Mouse (Mus musculus): Measurements from ENCODE around the gene Actc1. TPM values are rescaled to one million over a fixed set of nuclear protein-coding genes. Genes with fewer than 3 reads are reported as not detected.

The Actc1 gene
- polyA plus RNA-seq (2012; rRNA removed): 0.93 and 4.3 TPM in 2 replicates

GRCm38 (mm10) chr2:114052696-114053598, at the start of gene Actc1:
Gene Actc1 (minus strand): TSS chr2:114053548.
- no peaks in the 10 kb centered on the region for H3K4me1 ChIP-seq (ENCODE audit: control insufficient read depth, insufficient read depth, insufficient read length, low read length)
- TF ChIP-seq CTCF (IDR thresholded peaks at IDR 0.05; ENCODE audit: extremely low read depth, insufficient read length, insufficient replicate concordance, low read depth, low read length): no peak
- TF ChIP-seq POLR2A (IDR thresholded peaks at IDR 0.05; ENCODE audit: low read depth, low read length): no peak
- 26% methylated on average over 14 of the region's 14 CpGs for WGBS
- H3K4me3 ChIP-seq (ENCODE audit: low read depth, low read length): no peak within 1 kb of the TSS
- H3K27me3 ChIP-seq (ENCODE audit: control insufficient read depth, insufficient read depth, low read length): no peaks in the 10 kb centered on the region
- H3K27ac ChIP-seq (ENCODE audit: insufficient read depth, low read depth, low read length): no peak within 1 kb of the TSS
- H3K36me3 ChIP-seq (ENCODE audit: control insufficient read depth, insufficient read depth, low read length): no peaks in the 10 kb centered on the region

GRCm38 (mm10) chr2:114102471-114102870, 49.1 kb upstream of the Actc1 start:
- TF ChIP-seq POLR2A (IDR thresholded peaks at IDR 0.05; ENCODE audit: low read depth, low read length): no peak
- no peak for TF ChIP-seq CTCF (IDR thresholded peaks at IDR 0.05; ENCODE audit: extremely low read depth, insufficient read length, insufficient replicate concordance, low read depth, low read length)
- H3K27me3 ChIP-seq (ENCODE audit: control insufficient read depth, insufficient read depth, low read length): no peaks in the 10 kb centered on the region
- no peaks in the 10 kb centered on the region for H3K4me1 ChIP-seq (ENCODE audit: control insufficient read depth, insufficient read depth, insufficient read length, low read length)
- 80% methylated on average over 3 of the region's 3 CpGs for WGBS
- H3K4me3 ChIP-seq (ENCODE audit: low read depth, low read length): no peak overlapping the region
- peaks cover 54% of the 10 kb centered on the region for H3K36me3 ChIP-seq (ENCODE audit: control insufficient read depth, insufficient read depth, low read length)
- H3K27ac ChIP-seq (ENCODE audit: insufficient read depth, low read depth, low read length): no peak overlapping the region

- no peak for TF ChIP-seq CTCF (IDR thresholded peaks at IDR 0.05; ENCODE audit: extremely low read depth, insufficient read length, insufficient replicate concordance, low read depth, low read length)
- TF ChIP-seq POLR2A (IDR thresholded peaks at IDR 0.05; ENCODE audit: low read depth, low read length): no peak
- no peak overlapping the region for H3K27ac ChIP-seq (ENCODE audit: insufficient read depth, low read depth, low read length)
- H3K4me3 ChIP-seq (ENCODE audit: low read depth, low read length): no peak overlapping the region
- H3K27me3 ChIP-seq (ENCODE audit: control insufficient read depth, insufficient read depth, low read length): no peaks in the 10 kb centered on the region
- 93% methylated on average over 9 of the region's 9 CpGs for WGBS
- peaks cover 46% of the 10 kb centered on the region for H3K36me3 ChIP-seq (ENCODE audit: control insufficient read depth, insufficient read depth, low read length)
- H3K4me1 ChIP-seq (ENCODE audit: control insufficient read depth, insufficient read depth, insufficient read length, low read length): no peaks in the 10 kb centered on the region
These were observed 47.5 kb upstream of the Actc1 start for GRCm38 (mm10) chr2:114100834-114101233.

GRCm38 (mm10) chr2:114099816-114100215, 46.5 kb upstream of the Actc1 start:
- 81% methylated on average over 3 of the region's 3 CpGs for WGBS
- H3K4me3 ChIP-seq (ENCODE audit: low read depth, low read length): no peak overlapping the region
- H3K27ac ChIP-seq (ENCODE audit: insufficient read depth, low read depth, low read length): no peak overlapping the region
- H3K27me3 ChIP-seq (ENCODE audit: control insufficient read depth, insufficient read depth, low read length): no peaks in the 10 kb centered on the region
- no peaks in the 10 kb centered on the region for H3K4me1 ChIP-seq (ENCODE audit: control insufficient read depth, insufficient read depth, insufficient read length, low read length)
- no peak for TF ChIP-seq POLR2A (IDR thresholded peaks at IDR 0.05; ENCODE audit: low read depth, low read length)
- TF ChIP-seq CTCF (IDR thresholded peaks at IDR 0.05; ENCODE audit: extremely low read depth, insufficient read length, insufficient replicate concordance, low read depth, low read length): no peak
- H3K36me3 ChIP-seq (ENCODE audit: control insufficient read depth, insufficient read depth, low read length): peaks cover 39% of the 10 kb centered on the region

GRCm38 (mm10) chr2:114099109-114099508, 45.8 kb upstream of the Actc1 start:
- no peaks in the 10 kb centered on the region for H3K4me1 ChIP-seq (ENCODE audit: control insufficient read depth, insufficient read depth, insufficient read length, low read length)
- no peak overlapping the region for H3K4me3 ChIP-seq (ENCODE audit: low read depth, low read length)
- H3K27me3 ChIP-seq (ENCODE audit: control insufficient read depth, insufficient read depth, low read length): no peaks in the 10 kb centered on the region
- no peak overlapping the region for H3K27ac ChIP-seq (ENCODE audit: insufficient read depth, low read depth, low read length)
- WGBS: 90% methylated on average over 5 of the region's 5 CpGs
- TF ChIP-seq CTCF (IDR thresholded peaks at IDR 0.05; ENCODE audit: extremely low read depth, insufficient read length, insufficient replicate concordance, low read depth, low read length) (no peak), POLR2A (IDR thresholded peaks at IDR 0.05; ENCODE audit: low read depth, low read length) (no peak)
- H3K36me3 ChIP-seq (ENCODE audit: control insufficient read depth, insufficient read depth, low read length): peaks cover 34% of the 10 kb centered on the region

DNA sequence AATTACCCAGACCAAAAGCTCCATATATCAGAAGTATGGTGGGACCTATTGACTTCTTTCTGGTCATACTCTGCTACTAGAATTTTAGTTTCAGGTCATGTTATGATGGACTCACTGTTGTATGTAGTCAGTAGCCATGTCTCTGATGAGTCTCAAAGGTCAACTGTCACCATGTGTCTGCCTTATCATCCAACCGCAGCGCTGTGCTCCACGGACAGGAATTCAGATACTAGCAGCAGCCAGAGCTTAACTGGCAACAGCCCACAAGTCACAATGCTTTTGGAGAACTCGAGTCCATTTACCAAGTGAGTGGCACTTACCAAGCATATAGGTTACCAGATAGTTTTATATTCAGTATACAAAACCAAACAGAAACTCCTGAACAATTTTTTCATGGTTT, 44.3 kb upstream of the Actc1 start:
- 86% methylated on average over 4 of the region's 4 CpGs for WGBS
- Histone ChIP-seq H3K27ac (ENCODE audit: insufficient read depth, low read depth, low read length) (no peak overlapping the region), H3K27me3 (ENCODE audit: control insufficient read depth, insufficient read depth, low read length) (no peaks in the 10 kb centered on the region), H3K36me3 (ENCODE audit: control insufficient read depth, insufficient read depth, low read length) (peaks cover 25% of the 10 kb centered on the region), H3K4me1 (ENCODE audit: control insufficient read depth, insufficient read depth, insufficient read length, low read length) (no peaks in the 10 kb centered on the region), H3K4me3 (ENCODE audit: low read depth, low read length) (no peak overlapping the region)
- TF ChIP-seq POLR2A (IDR thresholded peaks at IDR 0.05; ENCODE audit: low read depth, low read length): no peak
- TF ChIP-seq CTCF (IDR thresholded peaks at IDR 0.05; ENCODE audit: extremely low read depth, insufficient read length, insufficient replicate concordance, low read depth, low read length): no peak

- 64% methylated on average over 1 of the region's 1 CpGs for WGBS
- Histone ChIP-seq H3K4me3 (ENCODE audit: low read depth, low read length) (no peak overlapping the region), H3K27me3 (ENCODE audit: control insufficient read depth, insufficient read depth, low read length) (no peaks in the 10 kb centered on the region), H3K27ac (ENCODE audit: insufficient read depth, low read depth, low read length) (no peak overlapping the region), H3K4me1 (ENCODE audit: control insufficient read depth, insufficient read depth, insufficient read length, low read length) (no peaks in the 10 kb centered on the region), H3K36me3 (ENCODE audit: control insufficient read depth, insufficient read depth, low read length) (peaks cover 20% of the 10 kb centered on the region)
- TF ChIP-seq POLR2A (IDR thresholded peaks at IDR 0.05; ENCODE audit: low read depth, low read length) (no peak), CTCF (IDR thresholded peaks at IDR 0.05; ENCODE audit: extremely low read depth, insufficient read length, insufficient replicate concordance, low read depth, low read length) (no peak)
These were observed 43.2 kb upstream of the Actc1 start for GRCm38 (mm10) chr2:114096570-114096969.

Measured in small intestine, adult 2 months (tissue).